Mouse (Mus musculus) cerebellum, postnatal 14 days (tissue): Measurements from ENCODE around the gene Nt5e.

Source experiments
- DNase-seq, 2 experiments: peaks; one replicate each; pipeline ENCODE4 v3.0.0; 2021; ENCODE audit warnings: mixed read lengths in 2 of 2

The Nt5e gene

DNA sequence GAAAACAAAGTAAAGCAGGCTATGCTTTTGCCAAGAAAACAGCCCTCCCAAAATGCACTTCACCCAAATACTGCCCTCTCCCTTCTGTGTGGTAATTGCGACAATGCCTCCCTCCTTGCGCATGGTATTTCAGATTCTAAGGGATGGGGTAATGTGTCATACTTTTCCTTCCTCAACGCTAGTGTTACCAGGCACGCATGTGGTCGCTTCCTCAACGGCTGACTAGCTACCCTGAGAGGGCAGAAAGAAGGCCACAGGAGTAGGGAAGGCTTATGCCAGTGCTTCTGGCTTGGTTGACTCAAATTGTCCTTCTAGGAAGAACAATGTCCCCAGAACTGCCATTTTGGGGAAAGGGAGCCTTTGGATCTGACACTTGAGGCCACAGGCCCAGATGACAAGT is 21.6 kb downstream of the Nt5e start:
- DNase-seq: no peak

DNA sequence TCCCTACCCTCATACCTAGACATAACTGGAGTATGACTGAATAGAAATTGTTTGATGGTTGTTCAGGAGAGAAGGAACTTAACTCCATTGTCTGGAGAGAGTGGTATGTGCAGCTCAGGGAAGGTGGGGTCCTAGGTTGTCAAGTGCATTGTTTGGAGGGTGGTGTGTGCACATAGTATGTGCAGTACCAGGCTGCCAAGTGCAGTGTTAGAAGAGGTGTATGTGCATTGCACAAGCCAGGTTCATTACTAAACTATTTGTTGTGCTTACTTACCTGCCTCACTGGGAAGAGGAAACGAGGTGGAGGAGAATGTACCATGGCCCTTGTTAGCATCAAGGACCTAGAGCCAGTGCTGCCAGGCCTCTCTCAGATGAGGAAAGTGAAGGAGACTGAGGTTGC is 23.3 kb downstream of the Nt5e start:
- DNase-seq: no peak

- no peak for DNase-seq
These were observed 24.2 kb downstream of the Nt5e start for GRCm38 (mm10) chr9:88351163-88351562.

- no peak for DNase-seq
These were observed 25.7 kb downstream of the Nt5e start for GRCm38 (mm10) chr9:88352741-88353140.

- DNase-seq: no peak
These were observed 26.5 kb downstream of the Nt5e start for GRCm38 (mm10) chr9:88353459-88353858.

DNA sequence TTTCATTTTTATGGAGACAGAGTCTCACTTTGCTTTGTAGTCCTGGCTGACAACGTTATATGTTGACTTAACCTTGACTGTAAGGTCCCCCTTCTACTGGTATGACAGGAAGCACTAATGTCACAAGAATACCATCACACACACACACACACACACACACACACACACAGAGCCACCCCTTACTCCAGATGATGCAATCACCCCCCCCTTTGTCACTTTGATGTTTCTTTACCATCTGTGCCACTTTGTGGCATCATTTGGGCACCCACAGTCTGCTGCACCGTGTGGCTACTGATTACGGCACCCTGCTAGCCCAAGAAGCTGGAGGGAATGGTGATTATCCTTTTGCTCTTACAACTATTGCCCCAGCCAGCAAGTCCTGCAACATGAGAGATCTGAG is 30.2 kb downstream of the Nt5e start:
- no peak for DNase-seq

DNA sequence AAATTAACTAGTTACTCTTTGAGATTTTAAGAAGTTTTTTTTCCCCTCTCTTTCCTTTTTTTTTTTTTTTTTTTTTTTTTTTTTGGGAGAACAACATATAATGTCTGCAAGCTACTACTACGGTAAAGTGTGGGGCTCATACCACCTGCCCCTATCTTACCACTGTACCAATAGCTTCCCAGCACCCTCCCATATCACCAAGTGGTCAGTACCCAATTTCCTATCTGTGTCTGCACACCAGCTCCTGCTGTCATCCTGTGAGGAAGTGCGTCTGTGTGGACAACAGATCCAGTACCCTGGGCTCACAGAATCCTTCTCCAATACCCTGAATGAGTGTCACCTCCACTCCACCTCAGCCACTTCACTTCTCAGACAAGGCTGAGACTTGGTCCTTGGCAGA is 32.1 kb downstream of the Nt5e start:
- DNase-seq: no peak

- peak in 1 of 2 experiments; percentile 33 for DNase-seq
These were observed 34.4 kb downstream of the Nt5e start for GRCm38 (mm10) chr9:88361211-88361909.

DNA sequence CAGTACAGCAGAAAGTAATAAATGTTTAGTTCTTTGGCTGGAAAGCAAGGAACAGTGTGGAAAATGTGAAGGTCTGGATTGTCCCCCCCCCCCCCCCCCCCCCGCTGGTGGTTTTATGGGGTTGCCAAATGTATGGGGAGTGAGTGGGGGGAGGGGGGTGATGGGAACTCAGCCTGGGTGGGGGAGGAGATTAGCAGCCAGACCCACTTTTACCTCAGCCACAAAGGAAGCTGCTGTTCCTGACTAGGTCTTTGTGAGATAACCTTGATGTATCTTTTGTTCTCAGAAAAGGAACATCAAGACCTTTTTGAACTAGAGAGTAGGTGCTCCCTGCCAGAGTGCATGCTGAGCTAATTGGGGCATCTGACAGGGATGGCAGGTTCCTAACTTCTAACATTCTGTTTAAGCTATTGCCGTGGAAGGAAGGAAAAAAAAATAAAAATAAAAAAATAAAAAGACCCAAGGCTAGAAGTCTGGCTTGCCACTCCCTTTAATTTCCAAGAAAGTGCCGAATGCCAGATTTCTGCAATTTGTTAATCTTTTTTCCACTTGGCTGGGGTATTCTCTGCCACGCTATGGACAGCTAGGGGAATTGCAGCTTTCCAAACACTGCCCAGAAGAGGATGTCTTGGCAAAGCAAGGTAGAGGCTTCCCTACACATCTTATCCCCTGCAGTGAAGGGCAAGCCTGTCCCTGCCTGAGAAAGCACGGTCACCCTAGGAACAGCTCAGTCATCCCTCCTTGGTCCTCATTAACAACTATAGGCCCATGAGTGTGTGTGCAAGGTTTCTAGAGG is 35.3 kb downstream of the Nt5e start:
- DNase-seq: peak; percentile 46 to 61

DNA sequence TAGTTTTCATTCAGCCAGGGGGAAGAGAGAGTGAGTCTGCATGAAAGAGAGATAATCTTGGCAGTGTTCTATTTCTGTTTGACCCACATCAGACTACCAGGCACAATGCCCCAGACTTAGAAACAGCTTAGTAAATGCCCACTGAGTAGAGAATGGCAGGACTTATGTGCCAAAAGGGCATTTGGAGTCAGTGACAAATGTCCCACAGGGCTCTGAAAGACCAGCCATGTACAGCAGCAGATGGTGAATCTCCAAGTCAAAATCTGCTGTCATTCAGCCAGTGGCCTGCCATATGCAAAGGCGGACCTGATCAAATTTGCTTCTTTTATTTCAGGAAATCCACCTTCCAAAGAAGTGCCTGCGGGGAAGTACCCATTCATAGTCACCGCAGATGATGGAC is 36.1 kb downstream of the Nt5e start:
- peak; percentile 83 to 92 for DNase-seq

DNA sequence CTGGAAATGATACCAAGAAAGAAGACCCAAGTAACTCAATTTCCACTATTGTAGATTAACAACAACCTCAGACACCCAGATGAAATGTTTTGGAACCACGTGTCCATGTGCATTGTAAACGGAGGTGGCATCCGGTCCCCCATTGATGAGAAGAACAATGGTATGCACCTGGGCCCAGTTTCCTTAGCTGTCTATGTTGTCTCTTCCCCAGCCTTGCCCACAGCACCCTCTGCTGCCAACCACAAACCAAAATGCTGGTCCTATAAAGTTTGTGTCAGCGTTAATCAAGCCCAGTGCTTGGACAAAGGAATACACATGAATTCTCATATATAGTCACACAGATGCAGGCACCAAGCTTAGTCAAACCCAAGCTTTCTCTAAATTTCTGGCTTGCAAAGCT is 39.3 kb downstream of the Nt5e start:
- DNase-seq: peak in 1 of 2 experiments; percentile 27

DNA sequence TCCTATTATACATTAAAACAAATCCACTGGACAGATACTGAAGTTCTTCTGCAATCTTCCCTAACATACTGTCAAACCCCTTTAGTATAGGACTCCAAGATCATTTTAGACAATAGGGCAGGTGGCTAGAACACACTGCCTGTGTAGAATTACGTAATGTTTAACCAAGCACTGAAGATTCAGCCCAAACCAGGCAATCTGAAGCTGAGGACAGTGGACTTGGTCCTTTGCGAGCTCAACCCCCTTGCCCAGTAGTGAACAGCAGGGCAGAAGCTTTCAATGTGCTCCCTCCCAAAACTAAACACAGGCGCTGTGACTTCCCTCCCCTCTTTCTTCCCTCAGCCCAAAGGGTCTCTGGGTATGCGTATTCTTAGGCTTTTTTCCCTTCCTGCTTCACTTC is 39.8 kb downstream of the Nt5e start:
- DNase-seq: no peak

GRCm38 (mm10) chr9:88367322-88367721 is 40.3 kb downstream of the Nt5e start:
- DNase-seq: no peak

GRCm38 (mm10) chr9:88367751-88368150 is 40.8 kb downstream of the Nt5e start:
- DNase-seq: peak; percentile 53 to 66

GRCm38 (mm10) chr9:88368476-88368875 is 41.5 kb downstream of the Nt5e start:
- no peak for DNase-seq

DNA sequence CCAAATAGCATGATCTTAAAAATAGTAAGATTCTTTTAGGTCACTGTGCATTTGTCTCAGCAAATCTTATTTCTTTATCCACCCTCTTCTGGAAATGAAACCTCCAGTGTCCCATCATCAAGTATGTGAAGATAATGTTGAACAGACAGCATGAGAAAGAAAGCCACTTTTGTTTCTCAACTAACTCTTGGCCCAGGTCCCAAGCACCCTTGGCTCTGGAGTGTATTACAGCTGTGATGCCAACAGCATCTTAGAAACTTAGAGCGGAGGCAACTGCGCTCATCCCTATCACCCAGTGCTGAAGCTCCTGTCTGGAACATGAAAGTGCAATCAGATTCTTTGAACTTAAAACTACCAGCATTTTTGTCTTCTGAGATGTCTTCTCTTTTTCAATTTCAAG is 42.7 kb downstream of the Nt5e start:
- peak in 1 of 2 experiments; percentile 30 for DNase-seq

DNA sequence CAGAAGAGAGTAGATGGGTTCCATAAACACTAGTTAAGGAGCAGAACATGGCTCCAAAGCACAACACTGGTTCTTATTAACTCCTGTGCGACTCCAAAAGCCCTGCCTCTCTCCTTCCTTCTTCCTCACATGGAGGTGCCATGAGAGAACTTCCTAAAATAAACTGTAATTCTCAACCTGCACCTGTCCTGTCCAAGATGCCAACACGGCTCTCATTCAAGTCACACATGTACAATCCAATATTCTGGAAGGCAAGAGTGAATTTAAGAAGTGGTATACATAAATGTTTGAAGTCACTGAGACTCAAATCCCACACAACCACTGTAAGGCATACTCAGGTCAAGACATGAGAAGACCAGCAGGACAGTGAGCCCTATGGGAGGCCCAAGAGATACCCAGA is 44.2 kb downstream of the Nt5e start:
- no peak for DNase-seq

DNA sequence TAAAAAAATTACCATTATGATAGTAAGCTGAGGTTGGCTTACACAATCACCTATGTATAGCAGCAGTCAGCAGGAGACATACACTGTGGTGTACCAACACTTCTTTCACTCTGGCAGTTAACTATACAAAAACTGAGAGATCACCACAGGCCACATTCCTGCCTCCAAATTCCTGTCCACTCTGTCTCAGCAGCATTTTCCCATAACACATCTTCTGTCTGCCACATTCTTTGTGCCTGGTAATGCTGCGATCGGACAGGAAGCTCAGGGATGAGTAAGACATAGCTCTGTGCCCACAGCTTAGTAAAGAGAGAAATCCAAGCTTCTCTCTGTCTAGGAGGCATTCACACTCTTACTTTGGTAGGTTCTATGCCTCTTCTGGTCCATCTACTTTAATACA is 46.0 kb downstream of the Nt5e start:
- no peak for DNase-seq

GRCm38 (mm10) chr9:88377483-88377882 is 50.5 kb downstream of the Nt5e start:
- DNase-seq: no peak

DNA sequence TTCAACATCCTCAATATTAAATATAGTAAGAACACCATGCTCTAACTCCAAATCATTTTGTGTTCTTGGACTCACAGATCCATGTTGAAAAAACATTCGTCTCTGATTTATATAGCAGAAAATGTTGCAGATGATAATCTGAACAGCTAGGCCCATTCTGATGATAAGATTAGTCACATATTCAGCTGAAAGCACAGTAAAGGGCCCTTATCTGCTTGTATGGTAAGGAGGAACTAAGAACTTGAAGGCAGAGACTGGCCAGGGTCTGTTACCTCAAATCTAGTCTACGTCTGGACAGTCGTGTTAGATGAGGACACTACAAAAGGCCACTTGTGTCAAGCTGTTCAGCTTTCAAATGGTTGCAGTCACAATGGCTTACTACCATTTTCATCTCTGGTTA is 52.1 kb downstream of the Nt5e start:
- DNase-seq: no peak

GRCm38 (mm10) chr9:88380076-88380475 is 53.1 kb downstream of the Nt5e start:
- DNase-seq: no peak

DNA sequence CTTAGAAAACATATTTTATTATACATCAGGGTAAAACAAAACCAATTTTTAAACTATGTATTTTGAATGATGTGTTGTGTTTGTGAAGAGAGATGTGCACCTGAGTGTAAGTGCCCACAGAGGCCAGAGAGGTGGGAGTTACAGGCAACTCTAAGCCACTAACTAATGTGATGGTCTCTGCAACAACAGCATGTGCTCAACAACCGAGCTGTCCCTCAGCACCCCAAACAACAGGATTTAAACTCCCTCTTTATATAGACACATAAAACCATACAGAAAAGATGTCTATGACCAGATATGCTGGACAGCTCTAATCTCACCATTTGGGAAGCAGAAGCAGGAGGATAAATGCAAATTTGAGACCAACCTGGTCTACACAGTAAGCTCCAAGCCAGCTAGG is 53.5 kb downstream of the Nt5e start:
- no peak for DNase-seq

DNA sequence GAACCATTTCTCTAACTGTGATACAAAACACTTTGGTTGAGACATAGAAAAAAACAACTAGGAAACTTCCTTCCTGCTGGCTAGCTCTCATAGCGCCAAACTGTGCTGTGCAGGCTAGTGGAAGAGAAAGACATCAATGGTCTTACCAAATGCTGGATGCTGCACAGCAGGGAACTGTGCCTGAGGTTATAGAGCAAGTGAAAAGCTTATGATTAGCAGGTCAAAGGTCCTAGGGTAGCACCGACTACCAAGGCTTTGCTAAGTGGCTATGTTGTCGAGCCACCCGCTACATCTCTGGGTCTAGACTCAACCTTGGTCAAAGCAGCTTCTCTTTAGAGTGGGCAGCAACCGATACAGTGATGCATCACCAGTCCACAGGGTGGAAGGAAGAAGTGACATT is 61.8 kb downstream of the Nt5e start:
- DNase-seq: no peak

DNA sequence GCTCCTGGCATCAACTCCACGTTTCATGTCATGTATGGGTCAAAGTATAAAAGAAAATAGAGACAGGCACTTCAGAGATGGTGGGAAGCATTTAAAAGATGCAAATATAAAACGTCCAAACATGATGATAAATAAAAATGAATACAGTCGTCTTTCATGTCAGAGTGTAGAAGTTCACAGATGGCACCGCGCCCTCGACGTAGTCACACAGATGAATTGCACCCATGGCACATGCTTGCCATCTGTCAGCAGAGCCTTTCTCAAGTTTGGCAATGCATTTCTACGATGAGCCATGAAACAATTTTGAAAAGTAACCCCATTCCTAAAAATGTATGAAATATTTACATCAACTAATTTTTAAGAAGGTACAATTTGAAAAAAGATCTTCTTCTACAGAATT is 67.9 kb downstream of the Nt5e start:
- DNase-seq: peak; percentile 40 to 41

GRCm38 (mm10) chr9:88398461-88398860 is 71.5 kb downstream of the Nt5e start:
- no peak for DNase-seq
